Mouse (Mus musculus): ENCODE data around the gene Sat1. TPM values are rescaled to one million over a fixed set of nuclear protein-coding genes. Genes with fewer than 3 reads are reported as not detected.

The Sat1 gene
- total RNA-seq, 2 experiments from 2014 or later, result 31.4 to 76.2 TPM

DNA sequence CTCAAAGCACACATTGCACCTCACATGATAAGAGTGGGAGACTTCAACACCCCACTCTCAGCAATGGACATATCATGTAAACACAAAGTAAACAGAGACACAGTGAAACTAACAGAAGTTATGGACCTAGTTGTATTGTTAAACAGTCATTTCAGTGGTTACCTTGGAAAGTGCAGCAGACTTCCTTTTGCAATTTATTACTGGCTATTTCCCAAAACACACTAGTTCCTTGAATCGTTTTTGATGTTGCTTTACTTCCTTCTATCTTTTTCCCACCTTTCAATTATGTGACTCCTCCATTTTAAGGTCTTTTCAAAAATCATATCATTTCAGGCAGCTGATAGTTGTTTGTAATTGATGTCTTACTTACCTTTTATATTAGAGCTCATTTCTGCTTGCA is 44.5 kb downstream of the Sat1 start:
- no peak for ATAC-seq (replicated peaks; ENCODE audit: low FRiP score, low TSS enrichment, poor library complexity, severe bottlenecking)

DNA sequence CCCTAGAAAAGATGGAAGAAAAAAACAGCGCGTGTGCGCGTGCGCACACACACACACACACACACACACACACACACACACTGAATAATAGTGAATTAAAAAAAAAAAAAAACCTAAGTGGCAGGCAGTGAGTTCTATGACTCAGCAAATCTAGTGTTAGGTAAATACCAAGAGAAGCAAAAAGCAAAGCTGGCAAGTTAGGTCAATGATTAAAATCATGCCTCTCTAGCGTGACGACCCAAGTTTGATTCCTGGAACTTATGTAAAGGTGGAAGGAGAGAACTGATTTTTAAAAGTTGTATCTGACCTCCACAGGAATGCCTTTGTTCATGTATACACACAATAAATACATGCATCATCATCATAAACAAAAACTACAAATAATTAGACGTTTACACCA is 46.4 kb downstream of the Sat1 start:
- no peak for ATAC-seq (replicated peaks; ENCODE audit: low FRiP score, low TSS enrichment, poor library complexity, severe bottlenecking)

DNA sequence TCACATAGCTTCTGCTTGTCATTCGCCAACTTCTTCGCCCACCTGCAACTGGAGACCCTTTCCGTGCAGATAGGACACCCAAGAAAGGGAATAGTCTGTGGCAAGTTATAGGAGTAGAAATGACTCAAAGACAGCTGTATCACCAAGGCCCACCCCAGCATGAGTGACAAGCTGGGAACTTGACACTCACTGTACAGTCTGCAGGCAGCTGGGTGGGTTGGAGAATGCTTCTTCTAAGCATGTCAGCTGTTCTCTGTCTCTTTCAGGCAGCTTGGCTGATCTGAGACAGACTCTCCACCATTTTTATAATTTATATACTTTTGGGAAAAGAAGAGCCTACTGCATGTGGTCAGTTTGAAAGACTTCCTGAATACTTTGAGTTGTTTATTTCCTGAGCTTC is 48.6 kb downstream of the Sat1 start:
- ATAC-seq (replicated peaks; ENCODE audit: low FRiP score, low TSS enrichment, poor library complexity, severe bottlenecking), result no peak

DNA sequence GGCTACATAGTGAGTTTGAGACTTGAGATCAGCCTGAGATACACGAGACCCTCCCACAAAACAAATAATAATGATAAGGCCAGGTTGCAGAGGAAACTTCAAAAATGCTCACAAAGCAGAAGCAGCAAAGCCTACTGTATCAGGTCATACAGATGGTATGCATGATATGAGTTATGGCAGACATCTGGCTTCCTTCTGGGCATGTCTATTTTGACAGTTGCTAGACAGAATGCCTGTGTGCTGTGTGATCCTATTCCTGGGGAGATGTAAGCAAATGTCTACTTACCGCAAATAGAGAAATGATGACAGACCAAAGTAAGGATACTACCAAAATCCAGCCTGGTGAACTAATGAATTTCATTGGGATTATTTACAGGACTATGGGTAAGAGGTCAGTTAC is 49.9 kb downstream of the Sat1 start:
- ATAC-seq (replicated peaks; ENCODE audit: low FRiP score, low TSS enrichment, poor library complexity, severe bottlenecking), result no peak

DNA sequence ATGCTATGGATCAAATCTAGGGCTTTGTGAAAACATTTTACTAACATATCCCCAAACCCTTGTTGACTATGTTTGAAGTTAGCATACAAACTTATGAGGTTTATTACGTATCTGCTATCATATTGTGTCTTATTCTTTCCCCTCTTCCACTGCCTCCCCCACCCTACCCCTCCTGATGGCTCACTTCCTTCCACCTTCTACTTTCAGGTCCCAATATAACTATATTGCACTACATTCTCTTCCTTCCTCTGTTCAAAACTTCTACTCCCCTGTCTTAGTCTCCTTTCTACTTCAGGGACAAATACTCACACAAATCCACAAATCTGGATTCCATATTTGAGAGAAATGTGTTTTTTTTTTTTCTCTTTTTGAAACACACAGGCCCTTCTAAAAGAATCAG is 52.7 kb downstream of the Sat1 start:
- no peak for ATAC-seq (replicated peaks; ENCODE audit: low FRiP score, low TSS enrichment, poor library complexity, severe bottlenecking)

Other genes starting within 250 kb of the Sat1 start
- gene Magea8, start 220.6 kb downstream of the Sat1 start, total RNA-seq (2014; fragmentation: Nextera tagmentation), result not detected in 2 replicates
- gene Magea8, start 220.6 kb downstream of the Sat1 start, total RNA-seq (2017), result not detected in 2 replicates
- not detected in 2 replicates for gene Magea5, start 153.3 kb downstream of the Sat1 start, total RNA-seq (2014; fragmentation: Nextera tagmentation)
- gene Magea5, start 153.3 kb downstream of the Sat1 start, total RNA-seq (2017), result not detected in 2 replicates
- gene Magea1, start 126.7 kb downstream of the Sat1 start, total RNA-seq (2014; fragmentation: Nextera tagmentation), result not detected in 2 replicates
- not detected in 2 replicates for gene Magea1, start 126.7 kb downstream of the Sat1 start, total RNA-seq (2017)
- gene Magea2, start 122.8 kb downstream of the Sat1 start, total RNA-seq (2014; fragmentation: Nextera tagmentation), result not detected in 2 replicates
- not detected in 2 replicates for gene Magea2, start 122.8 kb downstream of the Sat1 start, total RNA-seq (2017)
- gene Cldn34b2, start 88.0 kb downstream of the Sat1 start, total RNA-seq (2014; fragmentation: Nextera tagmentation), result not detected in 2 replicates
- gene Cldn34b2, start 88.0 kb downstream of the Sat1 start, total RNA-seq (2017), result not detected in 2 replicates
- gene Acot9, start 46.0 kb upstream of the Sat1 start, total RNA-seq (2014; fragmentation: Nextera tagmentation), result 18.1 and 34.5 TPM in 2 replicates
- gene Acot9, start 46.0 kb upstream of the Sat1 start, total RNA-seq (2017), result 25.1 and 27.0 TPM in 2 replicates
- gene Prdx4, start 124.3 kb upstream of the Sat1 start, total RNA-seq (2014; fragmentation: Nextera tagmentation), result 79.7 and 90.9 TPM in 2 replicates
- gene Prdx4, start 124.3 kb upstream of the Sat1 start, total RNA-seq (2017), result 70.2 and 74.9 TPM in 2 replicates